Mouse (Mus musculus): ENCODE results near the gene 1700067K01Rik. TPM values are rescaled to one million over a fixed set of nuclear protein-coding genes. Genes with fewer than 3 reads are reported as not detected.

1700067K01Rik gene
- total and polyA plus RNA-seq, 3 experiments = 0.53 to 0.69 TPM; not detected in 1

DNA sequence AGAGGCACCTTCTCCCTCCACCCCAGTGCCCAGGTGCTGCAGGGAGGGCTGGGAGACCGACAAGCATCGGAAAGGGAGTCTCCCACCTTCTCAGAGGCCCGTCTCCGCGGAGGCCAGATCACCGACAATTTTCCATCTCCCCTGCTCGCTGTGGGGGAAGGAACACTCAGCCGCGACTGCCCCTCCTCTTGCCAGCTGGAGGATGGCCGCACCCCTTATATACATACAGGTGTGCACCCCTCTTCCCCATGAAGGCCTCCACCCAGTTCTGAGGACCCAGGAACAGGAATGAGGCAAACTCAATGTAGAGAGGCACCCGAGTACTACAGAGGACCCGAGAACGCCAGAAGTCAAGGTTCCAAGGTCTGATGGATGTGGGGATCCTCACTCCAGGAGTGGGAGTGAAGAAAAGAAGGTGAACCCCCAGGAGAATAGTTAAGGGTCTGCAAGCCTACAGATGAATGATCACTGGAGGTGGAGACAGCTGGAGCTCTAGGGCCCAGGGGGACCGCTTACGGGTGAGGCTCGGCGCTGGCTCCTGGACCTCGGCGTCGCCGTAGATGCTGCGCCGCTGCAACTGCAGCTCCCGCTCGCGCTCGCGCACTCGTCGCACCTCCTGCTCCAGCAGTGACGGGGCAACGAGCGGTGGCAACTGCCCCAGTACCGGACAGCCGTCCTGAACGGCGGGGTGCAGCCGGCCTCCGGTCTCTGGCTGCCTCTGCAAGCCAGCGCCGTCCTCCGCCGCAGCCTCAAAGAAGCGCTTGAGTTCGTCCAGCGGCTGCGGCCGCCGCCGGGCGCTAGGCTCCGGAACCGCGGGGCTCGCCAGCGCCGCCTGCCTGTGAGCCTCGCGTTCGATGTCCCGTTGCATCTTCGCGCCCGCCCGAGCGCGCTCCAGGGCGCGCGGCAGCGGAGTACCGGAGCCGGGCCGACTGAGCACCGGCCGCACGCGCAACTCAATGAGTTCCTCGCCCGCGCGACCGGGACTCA, 9.6 kb downstream of the 1700067K01Rik start:
- H3K9me3 ChIP-seq (replicated peaks; ENCODE audit: insufficient read depth, low read length) = no peaks in the 10 kb centered on the region
- no peaks in the 10 kb centered on the region for H3K36me3 ChIP-seq (ENCODE audit: control insufficient read depth in 1 of 2, insufficient read depth in 2 of 2, low read length in 2 of 2)
- TF ChIP-seq E2F4 (IDR thresholded peaks at IDR 0.05; ENCODE audit: borderline replicate concordance, low read depth, low read length) = no peak
- TF ChIP-seq POLR2AphosphoS5 (IDR thresholded peaks at IDR 0.05; ENCODE audit: borderline replicate concordance, low read depth, low read length) = no peak
- TF ChIP-seq USF1 (IDR thresholded peaks at IDR 0.05; ENCODE audit: low read depth, low read length) = no peak
- TF ChIP-seq MYC (IDR thresholded peaks at IDR 0.05; ENCODE audit: low read depth, low read length) = no peak
- no peak for TF ChIP-seq CHD2 (IDR thresholded peaks at IDR 0.05; ENCODE audit: low read length)
- TF ChIP-seq ZNF384 (IDR thresholded peaks at IDR 0.05; ENCODE audit: low read depth, low read length) = no peak
- no peak for TF ChIP-seq MAZ (IDR thresholded peaks at IDR 0.05; ENCODE audit: low read depth, low read length)
- no peak for TF ChIP-seq HCFC1 (IDR thresholded peaks at IDR 0.05; ENCODE audit: low read depth, low read length)
- no peak for TF ChIP-seq RAD21 (IDR thresholded peaks at IDR 0.05; ENCODE audit: low read depth, low read length)
- TF ChIP-seq POLR2AphosphoS2 (IDR thresholded peaks at IDR 0.05; ENCODE audit: low read length) = no peak
- no peak for TF ChIP-seq GATA1 (IDR thresholded peaks at IDR 0.05; ENCODE audit: low read depth, low read length)
- no peak for TF ChIP-seq TBP (IDR thresholded peaks at IDR 0.05; ENCODE audit: low read depth, low read length)
- no peak for TF ChIP-seq UBTF (IDR thresholded peaks at IDR 0.05; ENCODE audit: borderline replicate concordance, insufficient read depth, low read depth, low read length)
- no peak for TF ChIP-seq JUND (IDR thresholded peaks at IDR 0.05; ENCODE audit: low read depth, low read length)
- no peak for TF ChIP-seq ZC3H11A (IDR thresholded peaks at IDR 0.05; ENCODE audit: low read depth, low read length)
- H3K27ac ChIP-seq (ENCODE audit: control insufficient read depth, low read depth, low read length) = no peak overlapping the region
- H3K79me2 ChIP-seq (ENCODE audit: control insufficient read depth, insufficient read depth, low read length, poor library complexity) = no peaks in the 10 kb centered on the region
- no peaks in the 10 kb centered on the region for H3K4me1 ChIP-seq (ENCODE audit: control insufficient read depth in 1 of 2, insufficient read depth in 2 of 2, low read length in 2 of 2)
- no peak for DNase-seq (ENCODE audit: low read depth, low spot score)
- H3K27me3 ChIP-seq (ENCODE audit: control insufficient read depth in 1 of 2, insufficient read depth in 2 of 2, low read length in 2 of 2) = no peaks in the 10 kb centered on the region
- no peak overlapping the region for H3K9ac ChIP-seq (ENCODE audit: control insufficient read depth, low read depth, low read length, poor library complexity, severe bottlenecking)
- no peak overlapping the region for H3K4me3 ChIP-seq (ENCODE audit: control insufficient read depth in 1 of 2, insufficient read depth in 1 of 2, low read depth in 2 of 2, low read length in 2 of 2)

DNA sequence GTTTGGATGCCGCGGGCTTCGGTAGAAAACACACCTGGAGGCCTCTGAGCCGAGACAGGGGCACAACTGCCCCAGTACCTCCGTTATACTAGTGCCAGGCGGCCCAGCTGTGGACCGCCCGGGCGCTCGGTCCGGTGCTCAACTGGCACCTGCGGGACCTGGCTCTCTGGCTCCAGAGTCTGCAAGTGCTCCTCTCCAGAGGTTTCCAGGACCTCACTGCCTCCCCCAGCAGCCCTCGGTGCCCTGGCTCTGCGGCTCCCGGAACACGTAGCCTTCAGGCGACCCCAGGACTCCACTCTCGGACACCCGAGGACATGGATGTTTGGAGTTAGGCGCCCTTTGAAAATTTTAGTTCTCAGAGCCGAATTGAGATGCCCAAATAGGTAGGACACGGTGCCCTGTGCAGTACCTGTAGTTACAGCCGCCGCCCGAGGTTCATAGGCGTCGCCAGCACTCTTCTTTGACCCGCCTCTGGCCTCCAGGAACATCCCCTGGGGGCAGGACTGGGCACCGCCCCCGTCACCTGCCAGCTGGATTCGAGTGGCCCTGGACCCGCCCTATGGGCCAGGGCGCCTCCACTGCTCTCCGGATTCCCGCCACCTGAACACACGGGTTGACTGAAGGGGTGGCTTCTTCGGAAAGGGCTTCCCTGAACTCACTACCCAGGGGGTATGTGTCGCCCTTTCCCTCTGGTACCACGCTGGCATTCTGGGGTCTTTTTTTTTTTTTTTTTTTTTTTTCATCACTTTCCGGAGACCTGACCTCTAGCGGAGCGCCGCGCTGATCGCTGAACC, 10.6 kb downstream of the 1700067K01Rik start, which contains the start of gene 2210011C24Rik:
TSS of gene 2210011C24Rik (minus strand) at position 467 of the 794 bp plus-strand sequence.
- Histone ChIP-seq H3K27ac (ENCODE audit: control insufficient read depth, low read depth, low read length) (no peak within 1 kb of the TSS), H3K27me3 (ENCODE audit: control insufficient read depth in 1 of 2, insufficient read depth in 2 of 2, low read length in 2 of 2) (no peaks in the 10 kb centered on the region), H3K9me3 (replicated peaks; ENCODE audit: insufficient read depth, low read length) (no peaks in the 10 kb centered on the region), H3K36me3 (ENCODE audit: control insufficient read depth in 1 of 2, insufficient read depth in 2 of 2, low read length in 2 of 2) (no peaks in the 10 kb centered on the region), H3K9ac (ENCODE audit: control insufficient read depth, low read depth, low read length, poor library complexity, severe bottlenecking) (no peak within 1 kb of the TSS), H3K4me3 (ENCODE audit: control insufficient read depth in 1 of 2, insufficient read depth in 1 of 2, low read depth in 2 of 2, low read length in 2 of 2) (no peak within 1 kb of the TSS), H3K79me2 (ENCODE audit: control insufficient read depth, insufficient read depth, low read length, poor library complexity) (no peaks in the 10 kb centered on the region), H3K4me1 (ENCODE audit: control insufficient read depth in 1 of 2, insufficient read depth in 2 of 2, low read length in 2 of 2) (no peaks in the 10 kb centered on the region)
- no peak for DNase-seq (ENCODE audit: low read depth, low spot score)
- TF ChIP-seq CHD2 (IDR thresholded peaks at IDR 0.05; ENCODE audit: low read length) = no peak
- TF ChIP-seq CHD1 (IDR thresholded peaks at IDR 0.05; ENCODE audit: low read depth, low read length) = no peak
- no peak for TF ChIP-seq TBP (IDR thresholded peaks at IDR 0.05; ENCODE audit: low read depth, low read length)
- no peak for TF ChIP-seq GABPA (IDR thresholded peaks at IDR 0.05; ENCODE audit: low read depth, low read length)
- TF ChIP-seq ZC3H11A (IDR thresholded peaks at IDR 0.05; ENCODE audit: low read depth, low read length) = no peak
- TF ChIP-seq ELF1 (IDR thresholded peaks at IDR 0.05; ENCODE audit: low read depth, low read length) = no peak
- no peak for TF ChIP-seq MEF2A (IDR thresholded peaks at IDR 0.05; ENCODE audit: extremely low read depth, insufficient replicate concordance, low read depth, low read length, poor library complexity, severe bottlenecking)
- no peak for TF ChIP-seq CTCF (IDR thresholded peaks at IDR 0.05 in 2 of 3, conservative IDR thresholded peaks at IDR 0.05 in 1 of 3; ENCODE audit: control insufficient read depth in 1 of 3, insufficient read depth in 1 of 3, low read depth in 2 of 3, low read length in 3 of 3, poor library complexity in 1 of 3, severe bottlenecking in 1 of 3)
- TF ChIP-seq TCF12 (IDR thresholded peaks at IDR 0.05; ENCODE audit: low read depth, low read length) = no peak
- TF ChIP-seq JUND (IDR thresholded peaks at IDR 0.05; ENCODE audit: low read depth, low read length) = no peak
- no peak for TF ChIP-seq EP300 (IDR thresholded peaks at IDR 0.05; ENCODE audit: low read depth in 1 of 2, low read length in 2 of 2)
- no peak for TF ChIP-seq BHLHE40 (IDR thresholded peaks at IDR 0.05; ENCODE audit: borderline replicate concordance, low read depth, low read length)
- TF ChIP-seq ZNF384 (IDR thresholded peaks at IDR 0.05; ENCODE audit: low read depth, low read length) = no peak
- TF ChIP-seq RCOR1 (IDR thresholded peaks at IDR 0.05; ENCODE audit: low read depth, low read length) = no peak
- no peak for TF ChIP-seq ETS1 (IDR thresholded peaks at IDR 0.05; ENCODE audit: low read depth, low read length)
- TF ChIP-seq TAL1 (IDR thresholded peaks at IDR 0.05; ENCODE audit: low read length) = no peak
- TF ChIP-seq RAD21 (IDR thresholded peaks at IDR 0.05; ENCODE audit: low read depth, low read length) = no peak
- no peak for TF ChIP-seq USF2 (IDR thresholded peaks at IDR 0.05; ENCODE audit: borderline replicate concordance in 1 of 2, insufficient read depth in 1 of 2, low read depth in 1 of 2, low read length in 2 of 2)
